Mouse (Mus musculus) liver, adult 10 weeks (tissue): ENCODE measurements around the gene Il1f10. TPM values are rescaled to one million over a fixed set of nuclear protein-coding genes. Genes with fewer than 3 reads are reported as not detected.

Experiments
- polyA plus RNA-seq: library from polyadenylated mRNA; stranded (reverse); fragments of 350-450 nt; fragmentation: Illumina TruSeq; extraction: RNeasy Lipid Tissue Mini Kit (QIAGEN cat#74804); gene quantifications from one replicate; pipeline ENCODE4 v1.2.3, GENCODE M21; 2014; ENCODE audit warnings: low read depth, low replicate concordance

Il1f10 gene
- not detected for polyA plus RNA-seq

GRCm38 (mm10) chr2:24290896-24291295 lies at the start of gene Il1f10:
Gene Il1f10 (plus strand): TSS chr2:24291196.

GRCm38 (mm10) chr2:24276654-24277053 lies 14.3 kb upstream of the Il1f10 start, which contains the start of gene Il1f5:
Gene Il1f5 (plus strand): TSS chr2:24276954.

GRCm38 (mm10) chr2:24336545-24336944 lies 45.5 kb downstream of the Il1f10 start, which contains the start of gene Il1rn:
Gene Il1rn (plus strand): TSS chr2:24336853.

Other genes starting within 250 kb of the Il1f10 start
- 104 TPM for gene Hnmt, start 241.8 kb upstream of the Il1f10 start, polyA plus RNA-seq
- gene Tbpl2, start 194.6 kb upstream of the Il1f10 start, polyA plus RNA-seq, result not detected
- not detected for gene Il1f8, start 138.0 kb upstream of the Il1f10 start, polyA plus RNA-seq
- 0.48 TPM for gene Il1f9, start 104.7 kb upstream of the Il1f10 start, polyA plus RNA-seq
- gene Il1f6, start 75.8 kb upstream of the Il1f10 start, polyA plus RNA-seq, result not detected
- not detected for gene Il1f5, start 14.2 kb upstream of the Il1f10 start, polyA plus RNA-seq
- 5.1 TPM for gene Il1rn, start 45.7 kb downstream of the Il1f10 start, polyA plus RNA-seq
- 1.4 TPM for gene Psd4, start 76.4 kb downstream of the Il1f10 start, polyA plus RNA-seq
- gene Pax8, start 184.4 kb downstream of the Il1f10 start, polyA plus RNA-seq, result not detected